Mouse (Mus musculus) forebrain, embryonic 10.5 days (tissue): Measurements from ENCODE around the gene Vps53. TPM values are rescaled to one million over a fixed set of nuclear protein-coding genes. Genes with fewer than 3 reads are reported as not detected.
A peak's percentile ranks its signal among the peaks of the same experiment; 100 is the strongest.

Source experiments
- DNase-seq: peaks from one replicate; pipeline ENCODE4 v3.0.0-alpha.2; 2017; ENCODE audit warnings: low spot score; ENCODE audit errors: extremely low spot score
- H3K27ac ChIP-seq: fragments of 300-500 bp; sonication (generic); 2 replicates; pipeline ENCODE4 v1.5.1; 2016; ENCODE audit warnings: mild to moderate bottlenecking
- H3K27me3 ChIP-seq: fragments of 300-500 bp; sonication (generic); 2 replicates; pipeline ENCODE4 v1.6.1; 2016; ENCODE audit warnings: mild to moderate bottlenecking; ENCODE audit not compliant: poor library complexity, severe bottlenecking
- H3K36me3 ChIP-seq: fragments of 300-500 bp; sonication (generic); replicated peaks from 2 replicates; pipeline ENCODE4 v1.6.1; 2016; ENCODE audit warnings: mild to moderate bottlenecking, moderate library complexity
- H3K4me1 ChIP-seq: fragments of 300-500 bp; sonication (generic); 2 replicates; pipeline ENCODE4 v1.6.1; 2016
- H3K4me3 ChIP-seq: fragments of 300-500 bp; sonication (generic); 2 replicates; pipeline ENCODE4 v1.5.1; 2016; ENCODE audit warnings: mild to moderate bottlenecking, moderate library complexity
- H3K9me3 ChIP-seq: fragments of 300-500 bp; sonication (generic); 2 replicates; pipeline ENCODE4 v1.6.1; 2016; ENCODE audit warnings: mild to moderate bottlenecking, moderate library complexity
- WGBS: fragments of 180-500 bp; shearing (Covaris S2); methylation state at CpG from one replicate; pipeline ENCODE4 v1.1.7; 2016; 5-methylcytosine and 5-hydroxymethylcytosine counted together
- polyA plus RNA-seq: library from polyadenylated mRNA; unstranded; fragments of >200 nt; fragmentation: Nextera tagmentation; extraction: Ambion mirVana; gene quantifications from 2 replicates; pipeline ENCODE4 v1.2.1, GENCODE M21; 2016

Vps53 gene
- polyA plus RNA-seq, 1 experiment from 2014 or later, result 38.6 TPM

- Histone ChIP-seq H3K9me3 (no peaks in the 10 kb centered on the region), H3K4me3 (no peak overlapping the region), H3K4me1 (peaks cover 20% of the 10 kb centered on the region), H3K27ac (no peak overlapping the region), H3K36me3 (no peaks in the 10 kb centered on the region), H3K27me3 (no peaks in the 10 kb centered on the region)
- no peak for DNase-seq
- 63% methylated on average over 6 of the region's 6 CpGs for WGBS
Observed at GRCm38 (mm10) chr11:76037581-76038294, 141.7 kb downstream of the Vps53 start.

- WGBS, result 83% methylated on average over 8 of the region's 8 CpGs
- Histone ChIP-seq H3K27ac (no peak overlapping the region), H3K4me3 (no peak overlapping the region), H3K27me3 (peaks cover 14% of the 10 kb centered on the region), H3K9me3 (no peaks in the 10 kb centered on the region), H3K36me3 (no peaks in the 10 kb centered on the region), H3K4me1 (peaks cover 8% of the 10 kb centered on the region; the same call in 1 of the 2 replicates)
- no peak for DNase-seq
Observed at GRCm38 (mm10) chr11:76035182-76035581, 144.3 kb downstream of the Vps53 start.

- no peak overlapping the region for H3K27ac ChIP-seq
- no peak overlapping the region for H3K4me3 ChIP-seq
- H3K4me1 ChIP-seq, result peaks cover 8% of the 10 kb centered on the region; the same call in 1 of the 2 replicates
- H3K9me3 ChIP-seq, result no peaks in the 10 kb centered on the region
- no peak for DNase-seq
- no peaks in the 10 kb centered on the region for H3K36me3 ChIP-seq
- peaks cover 27% of the 10 kb centered on the region for H3K27me3 ChIP-seq
- 81% methylated on average over 4 of the region's 4 CpGs for WGBS
Observed at GRCm38 (mm10) chr11:76033836-76034235, 145.6 kb downstream of the Vps53 start.

- Histone ChIP-seq H3K27me3 (peaks cover 31% of the 10 kb centered on the region), H3K4me3 (no peak overlapping the region), H3K36me3 (no peaks in the 10 kb centered on the region), H3K9me3 (no peaks in the 10 kb centered on the region), H3K4me1 (peaks cover 9% of the 10 kb centered on the region), H3K27ac (no peak overlapping the region)
- DNase-seq, result no peak
- 86% methylated on average over 6 of the region's 6 CpGs for WGBS
Observed at GRCm38 (mm10) chr11:76033359-76033758, 146.1 kb downstream of the Vps53 start.

GRCm38 (mm10) chr11:76028072-76028465 lies 151.4 kb downstream of the Vps53 start:
- DNase-seq, result no peak
- Histone ChIP-seq H3K4me1 (peaks cover 50% of the 10 kb centered on the region), H3K36me3 (peaks cover 10% of the 10 kb centered on the region), H3K9me3 (no peaks in the 10 kb centered on the region), H3K4me3 (peak overlapping the region; percentile 79), H3K27ac (peak overlapping the region; percentile 90), H3K27me3 (peaks cover 59% of the 10 kb centered on the region)
- WGBS, result 2% methylated on average over 11 of the region's 14 CpGs

GRCm38 (mm10) chr11:76027139-76028071 lies 152.0 kb downstream of the Vps53 start, which contains the start of gene Rflnb:
Rflnb (minus strand) TSS chr11:76027782.
- Histone ChIP-seq H3K4me1 (peaks cover 50% of the 10 kb centered on the region), H3K36me3 (peaks cover 17% of the 10 kb centered on the region), H3K4me3 (peak within 1 kb of the TSS; percentile 79), H3K27ac (peak within 1 kb of the TSS; percentile 90), H3K27me3 (peaks cover 56% of the 10 kb centered on the region), H3K9me3 (no peaks in the 10 kb centered on the region)
- peak; percentile 82 for DNase-seq
- under 1% methylated on average over 110 of the region's 112 CpGs for WGBS

- Histone ChIP-seq H3K27me3 (peaks cover 51% of the 10 kb centered on the region), H3K4me3 (peak overlapping the region; percentile 79), H3K36me3 (peaks cover 22% of the 10 kb centered on the region), H3K27ac (peak overlapping the region; percentile 90), H3K4me1 (peaks cover 50% of the 10 kb centered on the region), H3K9me3 (no peaks in the 10 kb centered on the region)
- 3% methylated on average over 14 of the region's 14 CpGs for WGBS
- peak; percentile 51 for DNase-seq
Observed at GRCm38 (mm10) chr11:76026527-76027138, 152.8 kb downstream of the Vps53 start.

- H3K27me3 ChIP-seq, result peaks cover 45% of the 10 kb centered on the region
- 51% methylated on average over 7 of the region's 7 CpGs for WGBS
- DNase-seq, result no peak
- peaks cover 23% of the 10 kb centered on the region for H3K36me3 ChIP-seq
- H3K4me1 ChIP-seq, result peaks cover 45% of the 10 kb centered on the region
- no peak overlapping the region for H3K4me3 ChIP-seq
- no peak overlapping the region for H3K27ac ChIP-seq
- no peaks in the 10 kb centered on the region for H3K9me3 ChIP-seq
Observed at GRCm38 (mm10) chr11:76025080-76025583, 154.3 kb downstream of the Vps53 start.

GRCm38 (mm10) chr11:76020916-76021315 lies 158.5 kb downstream of the Vps53 start:
- Histone ChIP-seq H3K4me3 (no peak overlapping the region), H3K9me3 (no peaks in the 10 kb centered on the region), H3K4me1 (peaks cover 20% of the 10 kb centered on the region), H3K36me3 (peaks cover 23% of the 10 kb centered on the region), H3K27me3 (peaks cover 11% of the 10 kb centered on the region), H3K27ac (no peak overlapping the region)
- no peak for DNase-seq
- 91% methylated on average over 9 of the region's 9 CpGs for WGBS

- Histone ChIP-seq H3K27ac (no peak overlapping the region), H3K4me1 (peaks cover 10% of the 10 kb centered on the region), H3K27me3 (0 out of 2 replicates have a peak, but pooled peaks cover 1% of the 10 kb centered on the region), H3K4me3 (no peak overlapping the region), H3K36me3 (peaks cover 23% of the 10 kb centered on the region), H3K9me3 (no peaks in the 10 kb centered on the region)
- no peak for DNase-seq
- WGBS, result 86% methylated on average over 4 of the region's 4 CpGs
Observed at GRCm38 (mm10) chr11:76019879-76020278, 159.6 kb downstream of the Vps53 start.

- no peak overlapping the region for H3K4me3 ChIP-seq
- H3K27ac ChIP-seq, result no peak overlapping the region
- DNase-seq, result no peak
- no peaks in the 10 kb centered on the region for H3K9me3 ChIP-seq
- WGBS, result 83% methylated on average over 4 of the region's 4 CpGs
- no peaks in the 10 kb centered on the region for H3K27me3 ChIP-seq
- H3K36me3 ChIP-seq, result no peaks in the 10 kb centered on the region
- no peaks in the 10 kb centered on the region for H3K4me1 ChIP-seq
Observed at GRCm38 (mm10) chr11:76015814-76016213, 163.6 kb downstream of the Vps53 start.

GRCm38 (mm10) chr11:76015251-76015650 lies 164.2 kb downstream of the Vps53 start:
- Histone ChIP-seq H3K9me3 (no peaks in the 10 kb centered on the region), H3K4me3 (no peak overlapping the region), H3K36me3 (no peaks in the 10 kb centered on the region), H3K27ac (no peak overlapping the region), H3K27me3 (no peaks in the 10 kb centered on the region), H3K4me1 (no peaks in the 10 kb centered on the region)
- no peak for DNase-seq
- 95% methylated on average over 6 of the region's 6 CpGs for WGBS
